ENCODE assay signal across 1 mouse cellular context in the genomic region with DNA sequence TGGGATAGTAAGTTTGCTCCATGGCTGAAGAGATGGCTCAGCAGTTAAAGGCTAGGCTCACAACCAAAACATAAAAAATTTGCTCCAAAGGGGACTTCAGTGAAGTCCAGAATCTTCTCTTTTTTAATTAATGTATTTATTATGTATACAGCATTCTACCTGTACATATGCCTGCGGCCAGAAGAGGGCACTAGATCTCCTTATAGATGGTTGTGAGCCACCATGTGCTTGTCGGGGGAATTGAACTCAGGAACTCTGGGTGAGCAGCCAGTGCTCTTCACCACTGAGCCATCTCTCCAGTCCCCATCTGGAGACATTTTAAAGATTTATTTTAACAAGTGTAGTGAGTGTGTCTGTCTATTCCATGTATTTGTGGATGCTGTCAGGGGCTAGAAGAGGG.
TF ChIP-seq lines count a peak whose summit lies in the region.

No protein-coding gene starts in this region.

TF ChIP-seq in MEL, 35 proteins besides CTCF, POLR2A, EP300 and RAD21:
- TF ChIP-seq MYC (IDR thresholded peaks at IDR 0.05; ENCODE audit: low read depth, low read length) (no peak), USF2 (IDR thresholded peaks at IDR 0.05; ENCODE audit: borderline replicate concordance in 1 of 2, insufficient read depth in 1 of 2, low read depth in 1 of 2, low read length in 2 of 2) (no peak), SMC3 (IDR thresholded peaks at IDR 0.05; ENCODE audit: low read depth, low read length) (peak; percentile 34)
